Mouse (Mus musculus) ZHBTc4 (cell line): ENCODE measurements at regions not wholly inside any gene's neighbourhood (a gene's known extent, or its start where the extent isn't known, plus 50 kb on each side); places are given as distances from the start of the nearest gene placed in this dataset.
"Not testable (repeated sequence)": the region's sequence is repeated elsewhere in the genome, so short reads cannot be mapped to it uniquely, and the experiment has no call there.

Source experiments
- DNase-seq: peaks from one replicate; pipeline ENCODE4 v3.0.0-alpha.2; 2011; ENCODE audit warnings: low read depth, low spot score

DNA sequence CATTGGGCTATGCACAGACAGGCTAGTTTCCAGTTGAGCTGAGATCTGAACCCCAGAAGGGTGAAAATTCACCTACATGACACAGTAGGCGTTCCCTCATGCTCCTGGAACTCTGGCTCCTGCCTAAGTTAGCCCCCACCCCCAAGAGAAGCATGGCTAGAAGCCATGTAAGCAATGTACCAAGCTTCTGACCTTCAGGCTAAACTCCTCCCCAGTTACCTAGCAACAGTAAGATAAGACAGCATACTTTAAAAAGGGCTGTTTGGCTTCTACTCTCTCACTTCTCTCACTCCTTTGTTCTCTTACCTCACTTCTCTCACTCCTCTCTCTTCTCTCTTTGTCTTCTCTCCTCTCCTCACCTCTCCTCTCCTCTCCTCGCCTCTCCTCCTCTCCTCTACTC lies 629.7 kb upstream of the Prmt6 start:
- not testable (repeated sequence) for DNase-seq

DNA sequence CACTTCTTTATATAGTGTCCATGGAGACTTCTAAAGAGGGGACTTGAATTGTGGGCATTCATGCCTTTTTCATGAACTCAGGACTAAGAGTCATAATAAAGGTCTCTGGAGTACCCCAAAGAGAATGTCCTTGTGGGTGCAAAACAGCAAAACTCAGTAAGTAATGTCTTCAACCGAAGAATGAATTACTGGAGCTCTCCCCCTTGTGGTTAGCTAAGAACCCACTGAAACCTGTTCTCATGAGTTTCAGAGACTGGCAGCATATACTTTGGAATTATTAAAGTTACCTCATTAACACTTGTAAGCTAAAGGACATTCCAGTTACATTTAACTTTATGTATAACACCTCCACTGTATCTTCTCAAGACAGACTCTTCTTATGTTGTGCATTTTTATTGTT lies 615.2 kb upstream of the Prmt6 start:
- no peak for DNase-seq

DNA sequence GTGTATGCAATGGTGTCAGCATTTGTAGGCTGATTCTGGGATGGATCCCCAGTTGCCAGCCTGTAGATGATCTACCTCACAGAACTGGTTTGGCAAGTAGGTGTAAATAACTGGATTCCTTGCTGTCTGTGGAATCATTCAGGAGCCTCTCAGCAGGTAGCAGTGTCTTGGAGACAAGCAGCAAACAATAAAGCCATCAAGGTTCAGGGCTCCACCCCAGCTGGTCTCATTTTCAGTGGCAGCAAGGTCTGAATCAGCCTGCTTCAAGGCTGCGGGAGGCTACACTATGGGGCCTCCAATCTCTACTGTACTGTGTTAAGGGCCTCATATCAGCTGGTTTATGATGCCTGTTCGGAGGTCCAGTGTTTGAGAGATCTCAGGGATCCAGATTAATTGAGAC lies 596.4 kb upstream of the Prmt6 start:
- peak; percentile 51 for DNase-seq

DNA sequence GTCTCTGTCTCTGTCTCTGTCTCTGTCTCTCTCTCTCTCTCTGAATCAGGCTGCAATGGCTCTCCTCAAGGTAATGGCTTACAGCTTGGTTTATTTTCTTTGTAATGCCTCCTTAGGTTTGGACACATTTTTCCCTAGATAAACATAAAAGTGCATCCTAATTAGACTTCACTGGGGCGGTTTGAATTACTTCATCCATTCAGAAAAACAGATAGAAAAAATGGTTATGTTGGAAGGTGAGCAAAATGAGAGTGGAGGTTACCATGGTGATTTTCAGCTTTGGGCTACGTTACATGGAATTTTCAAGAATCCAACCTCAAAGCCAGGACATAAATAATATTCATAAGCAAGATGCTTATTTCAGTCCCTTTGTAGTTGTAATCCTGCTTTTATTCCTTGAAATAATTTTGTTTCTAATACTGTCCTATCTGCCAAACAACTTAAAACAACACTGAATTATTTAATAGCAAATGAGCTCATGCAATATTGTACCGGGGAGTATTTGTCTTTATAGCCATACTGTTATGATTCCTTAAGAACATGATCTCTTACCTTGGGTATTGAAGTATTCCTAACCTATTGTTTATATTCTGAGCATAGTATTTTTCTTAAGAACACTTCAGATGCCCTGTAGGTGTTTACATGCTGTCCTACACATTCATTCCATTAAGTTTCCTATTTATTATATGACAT lies 570.1 kb upstream of the Prmt6 start:
- no peak for DNase-seq

DNA sequence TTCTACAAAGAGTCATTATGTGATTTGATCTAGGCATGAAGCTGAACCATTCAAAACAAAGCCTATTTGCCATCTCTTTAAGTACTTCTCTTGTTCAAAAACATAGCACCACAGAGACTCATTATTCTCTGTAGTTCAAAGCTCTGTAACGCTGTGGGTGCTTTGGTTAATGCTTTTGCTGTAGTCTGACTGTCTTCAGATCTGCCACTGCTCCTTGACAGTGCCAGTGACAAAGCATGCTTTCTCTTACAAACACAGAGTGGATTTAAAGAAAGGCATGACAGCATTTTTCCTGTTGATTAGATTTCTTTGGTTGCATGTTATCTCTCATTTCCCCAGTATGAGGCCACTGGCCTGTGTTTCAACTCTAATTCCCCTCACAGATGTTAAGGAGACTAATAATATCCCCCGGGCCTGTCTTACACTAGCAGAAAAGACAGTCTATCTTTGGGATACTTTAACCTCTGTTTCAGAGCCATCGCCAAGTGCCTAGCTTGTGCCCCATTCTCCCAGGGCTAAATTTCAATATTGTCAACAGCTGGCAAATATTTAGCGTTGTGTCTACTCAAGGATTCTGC lies 538.3 kb upstream of the Prmt6 start:
- no peak for DNase-seq

DNA sequence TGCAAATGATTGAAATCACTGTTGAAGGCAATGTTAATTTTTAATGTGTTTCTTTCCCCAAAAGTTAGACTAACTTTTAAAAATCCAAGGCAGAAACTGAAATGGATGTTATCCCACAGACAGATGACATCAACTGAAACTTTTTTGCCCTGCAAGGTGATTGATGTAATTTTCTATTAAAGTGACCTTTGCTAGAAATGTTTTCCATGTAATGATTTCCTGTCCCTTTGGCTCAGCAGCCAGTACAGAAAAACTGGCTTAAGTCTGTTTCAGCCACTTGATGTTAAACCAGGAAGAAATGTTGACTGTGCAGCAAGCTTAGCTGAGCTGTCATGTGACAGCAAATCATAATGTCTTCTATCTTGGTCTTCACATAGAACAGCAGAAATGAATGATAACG lies 504.5 kb upstream of the Prmt6 start:
- DNase-seq, result no peak

DNA sequence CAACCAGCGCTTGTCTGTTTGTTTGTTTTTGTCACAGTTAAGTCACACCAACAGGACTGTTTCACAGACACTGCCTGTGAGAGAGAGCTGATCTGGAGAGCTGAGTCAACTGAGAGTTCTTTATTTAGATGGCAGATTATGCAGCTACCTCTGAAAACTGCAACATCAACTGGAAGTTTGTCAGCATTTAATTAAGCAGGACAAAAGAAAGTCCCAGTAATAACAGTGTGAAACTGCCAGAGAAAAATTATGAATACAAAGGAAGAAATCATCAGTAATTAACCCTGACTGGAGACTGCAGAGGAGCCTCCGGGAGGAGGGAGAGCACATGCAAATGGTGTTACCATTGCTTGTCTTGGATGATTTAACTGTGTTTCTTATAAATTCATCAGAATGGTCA lies 495.5 kb upstream of the Prmt6 start:
- no peak for DNase-seq

DNA sequence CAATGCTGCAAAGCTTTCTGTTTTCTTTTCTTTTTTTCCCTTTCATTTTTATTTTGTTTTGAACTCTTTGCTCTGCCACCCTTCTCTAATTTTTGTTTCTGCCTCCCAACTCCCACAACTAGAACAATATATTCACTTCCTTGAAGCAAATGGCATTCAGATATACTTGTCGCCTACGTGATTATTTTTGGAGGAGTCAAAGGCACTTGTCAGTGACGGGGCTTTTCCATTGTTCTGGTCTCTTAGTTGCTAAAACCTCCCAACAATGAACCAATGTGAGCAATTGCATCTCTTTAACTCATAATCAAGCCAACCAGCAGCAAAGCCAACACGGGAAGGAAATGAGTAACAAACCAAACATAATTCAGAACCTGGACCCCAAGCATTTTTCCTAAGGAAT lies 449.3 kb upstream of the Prmt6 start:
- no peak for DNase-seq

DNA sequence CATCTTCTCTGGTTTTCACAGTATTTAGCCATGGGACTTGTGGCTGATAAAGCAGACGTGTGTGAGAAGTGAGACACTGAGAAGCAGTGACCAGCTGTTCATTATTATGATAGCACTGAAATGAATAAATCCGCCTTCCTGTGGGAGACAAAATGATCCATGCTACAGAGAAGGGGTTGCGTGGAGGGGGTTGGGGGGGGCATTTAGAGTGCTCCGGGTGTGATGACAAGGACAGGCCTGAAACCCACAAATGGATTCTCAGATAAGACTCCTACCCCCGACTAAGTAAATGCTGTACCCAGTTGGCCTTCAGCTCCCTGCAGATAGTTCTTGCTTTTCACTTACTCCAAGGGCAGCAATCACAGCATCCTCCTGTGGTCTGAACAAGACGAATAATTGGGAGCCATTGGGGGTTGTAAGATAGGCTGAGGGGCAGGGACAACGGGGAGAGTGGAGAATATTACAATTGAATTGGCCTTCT lies 416.8 kb upstream of the Prmt6 start:
- DNase-seq, result no peak

DNA sequence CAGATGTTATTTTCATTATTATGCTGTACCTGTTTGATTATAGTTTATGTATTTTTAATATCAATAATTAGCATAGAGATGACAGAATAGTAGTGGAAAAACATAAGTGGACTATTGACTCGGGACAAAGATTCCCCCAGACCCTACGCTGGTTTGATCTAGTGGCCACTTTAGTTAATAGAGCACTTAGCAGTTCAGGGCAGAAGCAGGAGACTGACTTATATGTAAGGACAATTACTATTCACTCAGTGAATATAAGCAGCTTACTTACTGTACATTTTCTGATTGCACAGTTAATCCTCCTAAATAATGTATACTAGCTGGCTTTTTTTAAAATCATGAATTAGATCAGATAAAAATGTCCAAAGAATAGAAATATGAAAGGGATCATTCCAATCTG lies 416.2 kb upstream of the Prmt6 start:
- no peak for DNase-seq

DNA sequence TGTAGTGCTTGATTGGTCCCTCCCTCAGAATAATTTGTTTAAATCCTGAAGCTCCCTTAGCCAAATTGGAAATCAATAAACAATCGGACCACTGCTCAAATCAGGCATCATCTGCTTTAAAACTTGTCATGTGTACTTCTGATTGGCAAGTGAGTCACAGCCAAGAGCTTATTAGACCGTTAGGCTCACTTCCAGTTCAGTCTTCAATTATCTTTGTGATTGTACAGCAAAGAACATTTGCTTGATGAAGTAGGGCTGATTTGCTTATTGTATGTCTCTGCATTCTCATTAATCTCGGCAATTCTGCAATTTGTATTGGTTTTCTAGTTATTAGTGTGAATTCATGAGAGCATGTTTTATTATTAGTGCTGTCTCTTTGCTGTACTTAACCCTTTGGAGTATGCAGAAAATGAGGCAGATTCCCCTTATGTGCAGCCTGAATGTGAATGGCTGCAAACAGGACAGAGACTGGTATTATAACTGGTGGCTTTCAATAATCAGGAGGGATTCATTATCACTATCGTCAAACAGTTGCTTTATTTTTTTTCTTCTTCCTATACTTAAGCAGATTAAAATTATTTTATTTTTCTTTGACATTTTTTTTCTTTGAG lies 406.8 kb upstream of the Prmt6 start:
- no peak for DNase-seq

DNA sequence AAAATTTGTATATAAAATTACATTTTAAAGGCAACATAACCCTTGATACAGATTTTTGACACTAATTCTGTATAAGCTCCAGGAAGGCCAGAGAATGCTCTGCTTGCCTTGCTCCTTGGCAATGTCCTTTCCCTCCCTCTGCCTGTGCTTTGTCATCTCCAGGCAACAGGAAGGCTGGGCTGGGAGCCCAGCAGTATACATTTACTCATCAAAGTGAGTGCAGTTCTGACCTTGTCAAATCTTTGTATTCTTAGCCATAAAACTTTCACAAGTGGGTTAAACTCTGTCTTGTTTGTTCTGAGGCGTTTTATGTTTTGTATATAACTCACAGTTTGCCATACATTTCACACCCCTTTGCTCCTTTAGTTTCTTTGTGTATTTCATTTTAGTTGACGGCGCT lies 375.5 kb upstream of the Prmt6 start:
- DNase-seq, result no peak

DNA sequence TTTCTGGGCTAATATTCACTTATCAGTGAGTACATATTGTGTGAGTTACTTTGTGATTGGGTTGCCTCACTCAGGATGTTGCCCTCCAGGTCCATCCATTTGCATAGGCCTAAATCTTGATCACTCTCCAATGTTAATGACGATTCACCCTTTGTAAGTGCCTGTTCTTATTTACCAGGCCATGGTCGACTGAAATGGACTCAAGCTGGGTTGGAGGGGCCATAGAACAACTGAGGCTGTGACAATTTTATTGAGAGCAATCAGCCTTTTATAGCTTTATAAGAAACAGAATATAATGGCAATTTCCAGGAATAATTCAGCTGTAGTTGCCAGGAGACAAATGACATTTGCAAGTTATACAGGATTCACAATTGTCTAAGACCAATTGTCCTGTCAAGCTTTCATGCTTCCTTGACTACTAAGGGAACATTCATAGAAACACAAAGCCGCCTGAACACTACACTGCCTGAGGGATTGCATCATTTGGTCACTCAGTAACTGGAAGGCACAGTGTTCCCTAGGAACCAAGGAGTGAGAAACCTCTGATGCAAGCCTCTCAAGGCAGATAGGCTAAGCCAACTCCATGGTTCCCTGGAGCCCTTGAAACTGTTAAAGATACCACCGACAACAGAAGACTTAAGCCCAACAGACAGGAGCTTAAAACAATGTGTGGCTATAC lies 348.5 kb upstream of the Prmt6 start:
- DNase-seq, result no peak

DNA sequence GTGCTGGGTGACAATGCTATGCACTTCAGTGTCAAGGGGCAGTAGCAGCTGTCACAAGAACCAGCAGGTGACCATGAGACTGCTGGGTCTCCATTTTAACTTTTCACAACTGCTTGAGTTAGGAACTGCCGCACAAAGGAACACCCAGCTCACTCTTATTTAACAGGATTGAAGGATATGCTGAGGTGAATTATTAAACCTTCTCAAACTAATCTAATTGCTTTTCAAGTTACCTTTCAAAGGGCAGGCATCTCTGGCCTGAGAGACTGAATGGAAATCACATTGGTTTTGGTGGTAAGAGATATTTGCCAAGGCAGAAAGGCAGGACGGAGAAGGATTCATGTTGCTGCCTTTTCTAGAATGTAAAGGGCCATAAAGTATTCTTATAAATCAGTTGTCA lies 332.0 kb upstream of the Prmt6 start:
- DNase-seq, result no peak

DNA sequence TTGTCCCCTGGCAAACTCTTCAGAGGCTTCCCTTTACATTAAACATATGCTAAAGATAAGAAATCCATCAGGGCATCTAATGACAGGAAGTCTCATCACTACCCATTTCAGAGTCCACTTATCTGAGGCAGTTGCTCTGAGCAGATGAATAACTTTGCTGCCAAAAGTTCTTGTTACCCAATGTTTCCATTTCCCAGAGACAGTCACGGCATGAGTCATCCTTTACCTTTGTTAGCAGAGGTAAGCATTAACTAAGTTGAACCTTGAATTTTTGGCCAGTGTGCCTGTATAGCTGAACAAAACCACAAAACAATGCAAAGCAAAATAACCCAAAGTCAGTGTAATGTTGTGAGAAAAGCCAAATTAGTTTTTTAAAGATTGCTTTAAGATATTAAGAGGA lies 328.5 kb upstream of the Prmt6 start:
- DNase-seq, result no peak

DNA sequence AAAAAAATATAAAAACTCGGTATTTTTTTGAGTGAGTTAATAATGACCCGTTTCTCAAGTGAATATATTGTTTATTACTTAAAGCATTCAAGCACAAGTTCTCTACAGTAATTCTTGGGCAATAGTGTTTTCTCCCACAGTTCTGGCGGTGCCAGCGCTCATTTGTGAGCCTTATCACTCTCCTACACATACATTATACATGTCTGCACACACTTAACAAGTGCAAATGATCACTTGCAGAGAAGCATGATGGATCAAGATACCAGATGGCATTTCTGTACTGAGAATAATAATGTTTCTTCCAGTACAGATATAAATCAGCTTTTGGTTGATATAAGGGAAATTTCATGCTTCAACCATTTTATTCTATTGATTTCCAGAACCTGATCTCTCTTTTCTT lies 316.4 kb upstream of the Prmt6 start:
- DNase-seq, result no peak

DNA sequence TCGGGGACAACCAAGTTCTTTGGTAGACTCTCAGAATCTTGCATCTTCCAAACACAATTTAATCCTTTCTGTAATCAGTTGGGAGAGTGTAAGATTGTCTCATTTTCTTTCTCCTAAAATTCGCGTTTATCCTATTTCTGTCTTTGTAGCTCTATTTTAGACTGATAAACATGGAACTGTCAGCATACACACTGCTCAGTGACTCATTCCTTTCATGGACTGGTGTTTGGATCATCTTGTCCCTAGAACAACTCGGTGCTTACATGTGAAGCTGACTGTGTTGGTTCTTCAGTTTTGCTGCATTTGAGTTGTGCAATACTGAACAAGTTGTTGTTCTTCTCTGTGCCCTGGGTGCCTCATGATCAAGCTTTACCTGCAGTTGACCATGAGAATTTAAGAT lies 296.5 kb upstream of the Prmt6 start:
- no peak for DNase-seq

DNA sequence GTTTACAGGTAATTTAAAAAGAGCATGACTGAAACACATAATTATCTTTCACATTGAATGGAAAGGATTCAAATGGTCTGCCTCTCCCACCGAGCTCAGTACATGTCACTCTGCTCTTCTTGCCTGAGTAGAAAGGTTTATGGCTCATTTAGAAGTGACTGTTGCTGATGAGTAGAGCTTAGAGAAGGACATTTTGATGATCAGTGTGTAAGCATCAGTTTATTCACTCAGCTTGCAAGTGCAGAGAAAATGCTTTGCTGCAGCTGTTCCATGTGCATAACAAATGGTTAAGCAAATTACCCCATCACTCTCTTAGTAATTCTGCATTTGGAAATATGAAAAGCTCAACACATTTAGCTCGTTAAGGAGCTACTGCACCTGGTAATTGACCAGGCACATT lies 287.5 kb upstream of the Prmt6 start:
- DNase-seq, result no peak
